Mouse (Mus musculus): ENCODE measurements around the gene Cutal. TPM values are rescaled to one million over a fixed set of nuclear protein-coding genes. Genes with fewer than 3 reads are reported as not detected.
A peak's percentile ranks its signal among the peaks of the same experiment; 100 is the strongest.
"Not testable (repeated sequence)": the region's sequence is repeated elsewhere in the genome, so short reads cannot be mapped to it uniquely, and the experiment has no call there.

Gene Cutal
- 0.06 and 0.26 TPM in 2 replicates for polyA plus RNA-seq (2016; fragmentation: Nextera tagmentation; extraction: Ambion mirVana)

DNA sequence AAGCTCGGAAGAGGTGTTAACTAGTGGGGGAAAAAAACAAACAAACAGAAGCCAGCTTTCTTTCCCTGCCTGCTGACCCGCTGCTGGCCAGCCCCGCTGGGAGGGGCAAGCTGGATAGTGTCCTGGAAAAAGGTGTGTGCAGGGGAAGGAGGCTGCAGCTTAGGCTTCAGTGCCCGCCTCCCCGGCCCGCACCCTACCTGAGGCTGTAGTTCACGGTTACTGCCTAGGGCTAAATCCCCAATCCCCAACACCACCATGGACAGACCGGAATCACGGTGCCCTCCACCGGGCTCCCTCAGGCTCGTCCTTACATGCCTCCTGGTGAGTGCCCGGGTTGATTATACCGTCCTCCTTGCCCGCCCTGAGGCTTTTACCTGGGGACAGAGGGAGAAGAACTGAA lies at the start of gene Cutal:
Gene Cutal, plus strand, starts transcription at position 126 of the 400 bp plus-strand sequence.
- Histone ChIP-seq H3K4me1 (peaks cover 32% of the 10 kb centered on the region), H3K27ac (no peak within 1 kb of the TSS), H3K9me3 (no peaks in the 10 kb centered on the region), H3K36me3 (replicated peaks) (no peaks in the 10 kb centered on the region), H3K27me3 (ENCODE audit: poor library complexity, severe bottlenecking) (peaks cover 63% of the 10 kb centered on the region), H3K4me3 (peak within 1 kb of the TSS; percentile 40)
- peak; percentile 20 for DNase-seq (ENCODE audit: extremely low spot score, low spot score)
- 3% methylated on average over 14 of the region's 14 CpGs for WGBS

DNA sequence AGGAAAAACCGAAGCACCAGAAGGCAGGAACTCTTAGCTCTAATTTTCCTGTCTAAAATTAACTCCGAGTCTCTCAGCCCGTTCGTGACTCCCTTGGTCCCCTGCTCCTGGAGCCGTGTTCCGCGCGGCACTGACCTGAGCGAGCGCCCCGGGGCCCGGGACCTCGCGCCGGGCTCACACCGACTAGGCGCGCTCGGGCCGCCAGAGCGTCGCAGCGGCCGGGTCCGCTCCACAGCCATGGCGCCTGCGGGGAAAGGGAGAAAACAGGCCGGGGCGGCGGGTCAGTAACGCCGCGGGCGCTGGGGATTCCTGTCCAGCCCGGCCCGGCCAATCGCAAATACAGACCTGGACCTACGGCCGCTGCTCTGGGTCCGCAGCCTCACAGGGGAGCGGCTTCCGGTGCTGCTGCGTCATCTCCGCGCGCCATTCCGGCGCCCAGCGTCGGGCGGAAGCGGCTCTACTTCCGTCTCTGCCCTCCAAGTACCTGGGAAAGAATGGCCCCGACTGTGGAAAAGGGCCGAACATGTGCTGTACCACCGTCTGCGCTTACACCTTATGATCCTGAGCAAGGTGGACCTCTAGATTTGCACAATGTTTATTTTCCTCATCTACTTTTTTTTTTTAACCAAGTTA lies 48.3 kb upstream of the Cutal start, which contains the start of gene Fbxw2:
Gene Fbxw2, minus strand, starts transcription at position 485 of the 633 bp plus-strand sequence.
- Histone ChIP-seq H3K27ac (peak within 1 kb of the TSS; percentile 90), H3K27me3 (ENCODE audit: poor library complexity, severe bottlenecking) (no peaks in the 10 kb centered on the region), H3K36me3 (replicated peaks) (peaks cover 16% of the 10 kb centered on the region), H3K4me3 (peak within 1 kb of the TSS; percentile 90), H3K9me3 (peaks cover 15% of the 10 kb centered on the region; the same call in 1 of the 2 replicates), H3K4me1 (peaks cover 22% of the 10 kb centered on the region)
- WGBS = under 1% methylated on average over 57 of the region's 57 CpGs
- peak; percentile 92 for DNase-seq (ENCODE audit: extremely low spot score, low spot score)

DNA sequence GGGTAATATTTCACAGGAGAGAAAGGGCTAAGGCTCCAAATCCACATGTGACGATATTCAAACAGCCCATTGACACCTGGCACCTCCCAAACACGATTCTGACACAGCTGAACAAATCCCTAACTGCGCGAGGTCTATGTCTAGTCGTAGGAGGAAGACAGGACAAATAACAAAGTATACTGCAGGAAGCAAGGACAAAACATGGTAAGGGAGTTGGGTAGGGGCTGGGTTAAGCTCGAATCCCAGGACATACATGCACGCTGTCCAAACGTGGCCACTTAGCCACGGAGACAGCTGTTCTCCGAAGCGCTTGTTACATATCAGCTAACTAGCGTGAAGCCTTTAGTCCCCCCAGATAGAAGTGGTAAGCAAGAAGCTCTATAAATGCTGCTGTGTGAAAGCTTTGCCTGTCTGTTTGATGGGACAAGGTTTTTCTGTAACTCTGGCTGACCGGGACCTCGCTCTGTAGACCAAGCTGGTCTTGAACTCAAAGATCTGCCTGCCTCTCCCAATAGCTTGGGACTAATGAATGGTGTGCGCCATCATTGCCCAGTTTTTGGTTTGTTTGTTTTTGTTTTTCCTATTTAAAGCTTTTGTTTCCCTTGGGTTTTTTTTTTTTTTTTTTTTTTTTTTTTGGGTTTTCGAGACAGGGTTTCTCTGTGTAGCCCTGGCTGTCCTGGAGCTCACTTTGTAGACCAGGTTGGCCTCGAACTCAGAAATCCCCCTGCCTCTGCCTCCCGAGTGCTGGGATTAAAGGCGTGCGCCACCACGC lies 47.5 kb upstream of the Cutal start:
- Histone ChIP-seq H3K36me3 (replicated peaks) (peaks cover 11% of the 10 kb centered on the region), H3K27me3 (ENCODE audit: poor library complexity, severe bottlenecking) (no peaks in the 10 kb centered on the region), H3K4me3 (peak overlapping the region; percentile 90), H3K4me1 (peaks cover 22% of the 10 kb centered on the region), H3K9me3 (peaks cover 15% of the 10 kb centered on the region; the same call in 1 of the 2 replicates), H3K27ac (peak overlapping the region; percentile 90)
- WGBS = 33% methylated on average over 20 of the region's 21 CpGs
- no peak for DNase-seq (ENCODE audit: extremely low spot score, low spot score)

DNA sequence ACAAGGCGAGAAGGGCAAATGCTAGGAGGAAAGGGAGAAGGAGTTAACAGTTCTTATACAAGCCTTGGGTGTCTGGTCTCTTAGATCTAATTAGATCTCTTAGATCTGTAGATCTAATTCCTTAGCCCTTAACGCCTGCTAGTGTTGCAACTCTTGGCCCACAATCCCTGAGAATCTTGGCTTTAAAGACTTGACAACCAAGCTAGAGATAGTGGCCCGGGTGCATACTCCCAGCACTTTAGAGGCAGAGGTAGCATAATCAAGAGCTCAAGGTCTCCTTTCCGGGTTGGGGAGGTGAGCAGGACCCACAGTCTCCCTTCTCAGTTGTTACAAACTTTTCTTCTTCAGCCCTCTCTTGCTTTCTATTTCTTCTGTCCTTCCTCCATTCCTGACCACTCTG lies 46.6 kb upstream of the Cutal start:
- Histone ChIP-seq H3K9me3 (peaks cover 15% of the 10 kb centered on the region; the same call in 1 of the 2 replicates), H3K4me1 (peaks cover 22% of the 10 kb centered on the region), H3K4me3 (no peak overlapping the region), H3K36me3 (replicated peaks) (peaks cover 2% of the 10 kb centered on the region), H3K27ac (no peak overlapping the region), H3K27me3 (ENCODE audit: poor library complexity, severe bottlenecking) (no peaks in the 10 kb centered on the region)
- WGBS = 91% methylated on average over 4 of the region's 4 CpGs
- no peak for DNase-seq (ENCODE audit: extremely low spot score, low spot score)

DNA sequence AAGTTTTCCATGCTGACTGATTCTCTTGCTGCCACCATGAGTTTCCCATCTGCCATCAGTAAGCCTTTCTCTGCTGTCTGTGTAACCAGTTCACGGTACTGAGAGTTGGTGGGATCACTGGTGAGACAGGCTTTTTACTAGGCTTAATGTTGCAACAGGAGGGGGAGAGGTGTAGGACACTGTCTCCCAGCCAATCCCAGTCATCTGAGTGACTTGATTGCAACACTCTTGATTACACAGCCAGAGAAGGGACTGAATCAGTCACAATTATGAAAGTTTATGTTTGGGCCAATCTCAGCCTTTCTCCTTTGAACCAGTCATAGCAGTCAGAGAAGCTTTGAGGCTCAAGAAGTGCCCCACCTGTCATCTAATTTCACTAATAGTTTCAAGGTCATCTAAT lies 46.2 kb upstream of the Cutal start:
- no peaks in the 10 kb centered on the region for H3K36me3 ChIP-seq (replicated peaks)
- peaks cover 15% of the 10 kb centered on the region; the same call in 1 of the 2 replicates for H3K9me3 ChIP-seq
- no peaks in the 10 kb centered on the region for H3K27me3 ChIP-seq (ENCODE audit: poor library complexity, severe bottlenecking)
- WGBS = 85% methylated on average over 1 of the region's 1 CpGs
- no peak overlapping the region for H3K27ac ChIP-seq
- no peak for DNase-seq (ENCODE audit: extremely low spot score, low spot score)
- H3K4me1 ChIP-seq = peaks cover 22% of the 10 kb centered on the region
- no peak overlapping the region for H3K4me3 ChIP-seq

DNA sequence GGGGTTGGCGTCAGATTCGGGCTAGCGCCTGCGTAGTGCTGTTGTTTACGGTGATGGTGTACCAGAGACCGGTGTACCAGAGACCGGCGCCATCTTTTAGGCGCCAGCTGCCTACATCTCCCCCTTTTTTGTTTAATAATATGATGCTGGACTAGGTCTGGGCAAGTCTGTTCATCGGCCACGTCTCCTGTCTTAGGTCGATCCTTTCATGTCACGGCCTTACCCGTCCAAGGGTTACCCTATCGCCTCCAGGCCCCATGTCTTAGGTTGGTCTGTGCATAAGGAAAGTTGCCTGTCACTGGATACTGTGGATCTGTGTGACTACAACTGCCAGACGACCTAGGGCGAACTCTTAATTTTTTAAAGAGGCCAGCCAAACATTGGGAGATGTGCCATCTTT lies 44.1 kb upstream of the Cutal start:
- not testable (repeated sequence) for H3K27me3 ChIP-seq (ENCODE audit: poor library complexity, severe bottlenecking); H3K4me1 ChIP-seq; DNase-seq (ENCODE audit: extremely low spot score, low spot score); H3K4me3 ChIP-seq; H3K27ac ChIP-seq; H3K36me3 ChIP-seq (replicated peaks)
- WGBS = 95% methylated on average over 17 of the region's 17 CpGs
- peaks cover 15% of the 10 kb centered on the region; the same call in 1 of the 2 replicates for H3K9me3 ChIP-seq

DNA sequence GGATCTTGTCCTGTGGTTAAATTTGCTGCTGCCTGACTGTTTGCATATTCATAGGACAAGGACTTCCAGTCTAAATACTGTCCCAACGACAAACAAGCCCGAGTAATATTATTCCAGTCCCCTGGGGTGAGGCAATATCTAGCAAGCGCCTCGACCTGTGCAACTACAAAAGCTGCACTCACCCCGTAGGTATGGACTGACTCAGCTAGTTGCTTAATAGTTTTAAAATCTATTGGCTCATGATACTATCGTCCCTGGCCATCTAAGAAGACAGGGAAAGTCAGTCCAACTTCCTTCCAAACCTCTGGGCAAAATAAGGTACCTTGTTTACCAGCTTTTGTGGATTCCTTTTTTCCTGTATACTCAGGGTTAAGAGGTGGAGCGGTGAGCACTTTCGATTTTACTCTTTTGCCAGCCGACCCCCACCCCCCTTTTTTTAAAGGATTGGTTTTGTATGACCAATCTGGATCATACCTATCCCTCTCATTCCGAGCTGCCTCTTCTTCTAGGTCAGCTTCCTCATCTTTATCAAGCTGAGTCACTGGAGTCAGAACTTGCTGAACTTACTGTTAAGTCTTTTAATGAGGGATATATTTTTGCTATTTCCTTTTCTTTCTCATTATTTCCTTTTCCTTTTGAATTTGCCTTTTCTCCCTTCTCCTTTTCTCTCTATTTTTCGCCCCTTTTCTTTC lies 41.3 kb upstream of the Cutal start, which contains the start of gene Gm34653:
Gene Gm34653, plus strand, starts transcription at position 242 of the 692 bp plus-strand sequence.
- H3K27me3 ChIP-seq (ENCODE audit: poor library complexity, severe bottlenecking); H3K4me1 ChIP-seq; H3K27ac ChIP-seq; H3K36me3 ChIP-seq (replicated peaks); DNase-seq (ENCODE audit: extremely low spot score, low spot score); H3K4me3 ChIP-seq: not testable (repeated sequence)
- peaks cover 15% of the 10 kb centered on the region; the same call in 1 of the 2 replicates for H3K9me3 ChIP-seq
- WGBS = 79% methylated on average over 11 of the region's 11 CpGs

DNA sequence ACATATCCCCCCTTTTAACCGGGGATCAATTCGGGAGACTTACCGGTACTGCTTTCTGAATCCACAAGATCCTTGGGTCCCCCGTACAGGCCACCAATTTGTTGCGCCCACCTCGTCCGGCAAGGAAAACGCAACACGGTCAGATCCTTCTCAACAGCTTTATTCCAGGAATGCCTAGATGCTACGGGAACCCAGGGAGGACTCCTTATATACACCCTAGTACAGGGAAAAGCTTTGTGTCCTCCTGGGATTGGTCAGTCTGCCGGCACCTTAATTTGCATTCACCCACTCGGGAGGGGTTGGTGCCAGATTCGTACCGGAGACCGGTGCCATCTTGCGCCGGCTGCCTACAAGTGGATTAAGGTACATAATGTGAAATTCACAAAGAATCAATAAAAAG lies 40.6 kb upstream of the Cutal start:
- no peaks in the 10 kb centered on the region for H3K36me3 ChIP-seq (replicated peaks)
- no peaks in the 10 kb centered on the region for H3K27me3 ChIP-seq (ENCODE audit: poor library complexity, severe bottlenecking)
- no peak overlapping the region for H3K4me3 ChIP-seq
- H3K4me1 ChIP-seq = no peaks in the 10 kb centered on the region
- 91% methylated on average over 17 of the region's 17 CpGs for WGBS
- H3K27ac ChIP-seq = no peak overlapping the region
- peaks cover 15% of the 10 kb centered on the region; the same call in 1 of the 2 replicates for H3K9me3 ChIP-seq
- DNase-seq (ENCODE audit: extremely low spot score, low spot score) = no peak

DNA sequence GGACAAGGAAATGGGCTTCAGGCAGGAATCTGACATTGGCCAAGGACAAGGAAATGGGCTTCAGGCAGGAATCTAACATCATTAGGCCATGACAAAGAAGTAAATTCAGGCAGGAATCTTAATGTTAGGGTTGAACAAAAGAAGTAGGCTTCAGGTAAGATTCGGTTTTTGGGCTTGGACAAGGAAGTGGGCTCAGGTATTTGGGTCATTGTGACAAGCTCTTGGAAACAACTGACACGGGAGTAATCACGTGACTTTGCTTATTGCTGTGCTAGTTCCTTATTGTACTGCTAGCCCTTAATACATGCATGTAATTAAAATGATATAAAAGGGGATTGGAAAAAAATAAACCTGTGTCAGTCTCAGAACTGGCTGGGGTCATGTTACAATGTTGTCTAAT lies 38.5 kb upstream of the Cutal start:
- Histone ChIP-seq H3K36me3 (replicated peaks) (no peaks in the 10 kb centered on the region), H3K9me3 (no peaks in the 10 kb centered on the region), H3K27me3 (ENCODE audit: poor library complexity, severe bottlenecking) (no peaks in the 10 kb centered on the region), H3K27ac (no peak overlapping the region), H3K4me3 (no peak overlapping the region), H3K4me1 (no peaks in the 10 kb centered on the region)
- DNase-seq (ENCODE audit: extremely low spot score, low spot score) = no peak
- WGBS = 82% methylated on average over 3 of the region's 3 CpGs

DNA sequence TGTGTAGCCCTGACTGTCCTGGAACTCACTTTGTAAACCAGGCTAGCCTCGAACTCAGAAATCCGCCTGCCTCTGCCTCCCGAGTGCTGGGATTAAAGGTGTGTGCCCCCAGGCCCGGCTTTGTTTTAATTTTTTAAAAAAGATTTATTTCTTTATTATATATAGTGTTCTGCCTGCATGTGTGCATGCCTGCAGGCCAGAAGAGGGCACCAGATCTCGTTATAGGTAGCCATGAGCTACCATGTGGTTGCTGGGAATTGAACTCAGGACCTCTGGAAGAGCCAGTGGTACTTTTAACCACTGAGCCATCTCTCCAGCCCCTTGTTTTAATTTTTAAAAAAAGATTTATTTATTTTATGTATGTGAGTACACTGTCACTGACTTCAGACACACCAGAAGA lies 34.1 kb upstream of the Cutal start:
- 83% methylated on average over 5 of the region's 5 CpGs for WGBS
- not testable (repeated sequence) for H3K36me3 ChIP-seq (replicated peaks); H3K4me1 ChIP-seq; H3K27me3 ChIP-seq (ENCODE audit: poor library complexity, severe bottlenecking); DNase-seq (ENCODE audit: extremely low spot score, low spot score); H3K4me3 ChIP-seq; H3K9me3 ChIP-seq; H3K27ac ChIP-seq

DNA sequence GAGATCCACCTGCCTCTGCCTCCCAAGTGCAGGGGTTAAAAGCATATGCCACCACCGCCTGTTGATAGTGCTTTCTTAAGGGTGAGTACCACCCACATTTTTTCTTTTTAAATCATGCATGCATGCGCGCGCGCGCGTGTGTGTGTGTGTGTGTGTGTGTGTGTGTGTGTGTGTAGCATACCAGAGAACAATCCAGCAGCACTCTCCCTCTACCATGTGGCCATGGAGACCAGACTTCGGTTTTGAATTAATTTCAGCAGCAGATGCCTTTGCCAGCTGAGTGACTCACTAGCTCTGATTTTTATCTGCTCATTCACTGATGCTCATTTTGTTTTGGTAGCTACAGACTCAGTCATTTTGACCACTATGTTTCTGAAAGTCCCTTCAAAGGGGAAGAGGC lies 32.5 kb upstream of the Cutal start:
- Histone ChIP-seq H3K27ac (no peak overlapping the region), H3K9me3 (no peaks in the 10 kb centered on the region), H3K4me1 (no peaks in the 10 kb centered on the region), H3K4me3 (no peak overlapping the region), H3K36me3 (replicated peaks) (no peaks in the 10 kb centered on the region), H3K27me3 (ENCODE audit: poor library complexity, severe bottlenecking) (no peaks in the 10 kb centered on the region)
- WGBS = 91% methylated on average over 8 of the region's 8 CpGs
- DNase-seq (ENCODE audit: extremely low spot score, low spot score) = no peak

DNA sequence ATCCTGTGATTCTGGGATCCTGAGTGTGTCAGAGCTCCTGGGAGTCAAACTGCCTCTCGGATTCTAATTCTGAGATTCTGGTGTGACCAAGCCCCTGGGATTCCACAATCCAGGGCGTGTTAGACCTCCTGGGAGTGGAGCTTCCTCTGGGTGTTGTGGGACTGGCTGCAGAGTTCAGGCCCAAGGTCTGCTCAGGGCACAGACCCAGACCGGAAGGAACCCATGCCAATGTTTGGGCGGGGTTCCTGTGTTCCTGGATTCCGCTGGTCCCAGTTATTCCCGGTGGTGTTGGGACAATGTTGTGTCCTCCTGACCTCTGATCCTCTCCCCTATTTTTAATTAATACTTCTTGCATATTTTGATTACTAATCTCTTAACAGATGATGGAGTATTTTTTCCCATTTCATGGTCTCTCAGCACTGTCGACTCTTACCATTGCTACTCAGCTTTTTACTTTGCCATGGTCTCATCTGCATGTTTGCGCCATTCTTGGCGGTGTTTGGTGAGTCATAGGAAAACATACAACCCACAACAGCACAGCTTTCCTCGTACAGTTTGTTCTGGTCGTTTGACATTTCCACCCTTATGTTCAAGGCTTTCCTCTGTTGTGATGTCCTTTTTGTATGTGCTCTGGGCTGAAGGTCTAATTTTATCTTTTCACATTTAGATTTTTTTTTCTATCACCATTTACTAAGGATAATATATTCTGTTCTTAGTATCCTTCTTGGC lies 30.8 kb upstream of the Cutal start:
- Histone ChIP-seq H3K9me3 (no peaks in the 10 kb centered on the region), H3K4me1 (no peaks in the 10 kb centered on the region), H3K27ac (no peak overlapping the region), H3K36me3 (replicated peaks) (peaks cover 10% of the 10 kb centered on the region; the same call in 1 of the 2 replicates), H3K27me3 (ENCODE audit: poor library complexity, severe bottlenecking) (no peaks in the 10 kb centered on the region), H3K4me3 (no peak overlapping the region)
- DNase-seq (ENCODE audit: extremely low spot score, low spot score) = no peak
- 87% methylated on average over 11 of the region's 11 CpGs for WGBS

Measured in forebrain, embryonic 10.5 days (tissue).